Comparison of ENCODE assay signal across 9 mouse cellular contexts in the genomic region with DNA sequence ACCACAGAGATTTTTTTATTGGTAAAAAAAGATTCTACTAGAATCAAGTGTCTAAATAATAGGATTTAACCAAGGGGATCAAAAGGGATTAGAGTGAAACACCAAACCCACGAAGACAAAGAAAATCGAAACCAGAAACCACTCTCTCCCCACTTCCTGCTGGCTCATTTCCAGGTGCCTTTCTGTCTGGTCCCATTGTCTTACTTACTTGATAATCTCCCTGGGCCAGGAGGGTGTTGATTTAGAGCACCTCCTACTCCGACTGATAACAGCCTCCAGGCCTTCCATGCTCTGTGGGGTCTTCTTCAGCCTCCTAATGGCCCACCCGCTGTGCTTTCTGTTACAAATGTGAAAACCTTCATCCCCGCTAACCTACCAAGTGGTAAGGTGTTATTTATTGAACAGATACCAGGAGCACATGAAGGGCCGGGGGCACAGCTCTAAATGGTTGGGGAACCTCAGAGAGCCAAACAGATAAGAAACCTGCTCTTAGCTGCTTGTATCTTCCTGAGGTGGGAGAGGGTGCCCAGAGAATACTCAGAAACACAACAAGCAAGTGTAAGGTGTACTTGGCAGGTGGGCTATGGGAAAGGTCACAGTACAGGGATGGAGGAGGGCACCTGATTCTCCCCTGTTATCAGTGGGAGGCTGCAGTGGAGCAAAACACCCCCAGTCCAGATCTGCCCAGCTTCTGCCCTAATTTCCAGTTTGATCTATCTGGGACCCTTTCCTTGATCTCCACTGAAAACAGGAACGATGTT.
DNase-seq lines count a peak whose midpoint lies in the region; ATAC-seq and TF ChIP-seq lines count a peak whose summit lies in the region.
"Had no signal": no experiment of that assay in that cellular context is flagged by ENCODE, and none has a peak within 500 bp of the region (broad histone marks: within the 10 kb centered on the region; RNA-seq: fewer than 3 reads in every experiment).

No protein-coding gene starts in this region.

- ATAC-seq in granulocyte monocyte progenitor cell, adult 5-6 weeks (replicated peaks; ENCODE audit: poor library complexity, severe bottlenecking), result peak; percentile 45

- TF ChIP-seq POLR2A in thymus, adult 2 months (IDR thresholded peaks at IDR 0.05; ENCODE audit: control insufficient read depth, extremely low read depth, insufficient read depth, low read length, poor library complexity), result no peak

- H3K36me3 ChIP-seq in thymus, adult 2 months (ENCODE audit: control insufficient read depth, insufficient read depth, low read length), result no peaks in the 10 kb centered on the region
- H3K36me3 ChIP-seq in forebrain, embryonic 10.5 days (replicated peaks), result no peaks in the 10 kb centered on the region
- H3K36me3 ChIP-seq: hindbrain, embryonic 12.5 days; liver, embryonic 13.5 days had no signal

- H3K27ac ChIP-seq in thymus, adult 2 months (ENCODE audit: control insufficient read depth, insufficient read depth, low read length), result no peak overlapping the region
- H3K27ac ChIP-seq in forebrain, embryonic 10.5 days, result no peak overlapping the region
- H3K27ac ChIP-seq: hindbrain, embryonic 12.5 days; liver, embryonic 13.5 days had no signal

- peaks cover 9% of the 10 kb centered on the region for H3K4me1 ChIP-seq in thymus, adult 2 months (replicated peaks; ENCODE audit: control insufficient read depth, insufficient read depth, low read length)
- H3K4me1 ChIP-seq in forebrain, embryonic 10.5 days, result peaks cover 10% of the 10 kb centered on the region
- H3K4me1 ChIP-seq: hindbrain, embryonic 12.5 days had no signal

- no peak overlapping the region for H3K4me3 ChIP-seq in thymus, adult 2 months (ENCODE audit: control insufficient read depth, insufficient read depth, low read length)
- no peak overlapping the region for H3K4me3 ChIP-seq in forebrain, embryonic 10.5 days
- H3K4me3 ChIP-seq: hindbrain, embryonic 12.5 days; liver, embryonic 13.5 days had no signal

- H3K27me3 ChIP-seq in thymus, adult 2 months (ENCODE audit: control insufficient read depth, insufficient read depth, low read length), result no peaks in the 10 kb centered on the region
- H3K27me3 ChIP-seq in forebrain, embryonic 10.5 days (ENCODE audit: poor library complexity, severe bottlenecking), result peaks cover 9% of the 10 kb centered on the region
- H3K27me3 ChIP-seq: hindbrain, embryonic 12.5 days; liver, embryonic 13.5 days had no signal

- DNase-seq in thymus, adult 2 months, result peak; percentile 31
- no peak for DNase-seq in thymus, adult 18-20 months
- DNase-seq in kidney, postnatal 36 days, result peak; percentile 73 to 74
- no peak for DNase-seq in testis, postnatal 14 days (ENCODE audit: low spot score)
- no peak for DNase-seq in forebrain, embryonic 10.5 days (ENCODE audit: extremely low spot score, low spot score)
- no peak for DNase-seq in cerebellum, adult 8-10 months
- DNase-seq: liver, embryonic 13.5 days had no signal

- H3K9me3 ChIP-seq in forebrain, embryonic 10.5 days, result no peaks in the 10 kb centered on the region
- H3K9me3 ChIP-seq: hindbrain, embryonic 12.5 days; liver, embryonic 13.5 days had no signal

- TF ChIP-seq CTCF in thymus, adult 2 months (IDR thresholded peaks at IDR 0.05; ENCODE audit: borderline replicate concordance, control insufficient read depth, extremely low read depth, insufficient read depth, low read length, poor library complexity), result no peak

- 28% methylated on average over 7 of the region's 7 CpGs for WGBS in thymus, adult 2 months
- 27% methylated on average over 7 of the region's 7 CpGs for whole genome bisulfite sequencing in forebrain, embryonic 10.5 days

Comparison
In these comparisons a context has a peak if more than half of its experiments do, and no peak if none do; other contexts are left out.
1. DNase-seq: peak in thymus, adult 2 months (single experiment) and kidney, postnatal 36 days (2 of 2); none in thymus, adult 18-20 months (0 of 2), testis, postnatal 14 days (single experiment), forebrain, embryonic 10.5 days (single experiment) and cerebellum, adult 8-10 months (single experiment).